Mouse (Mus musculus): ENCODE measurements around the gene Hoxb8.

Hoxb8 gene

DNA sequence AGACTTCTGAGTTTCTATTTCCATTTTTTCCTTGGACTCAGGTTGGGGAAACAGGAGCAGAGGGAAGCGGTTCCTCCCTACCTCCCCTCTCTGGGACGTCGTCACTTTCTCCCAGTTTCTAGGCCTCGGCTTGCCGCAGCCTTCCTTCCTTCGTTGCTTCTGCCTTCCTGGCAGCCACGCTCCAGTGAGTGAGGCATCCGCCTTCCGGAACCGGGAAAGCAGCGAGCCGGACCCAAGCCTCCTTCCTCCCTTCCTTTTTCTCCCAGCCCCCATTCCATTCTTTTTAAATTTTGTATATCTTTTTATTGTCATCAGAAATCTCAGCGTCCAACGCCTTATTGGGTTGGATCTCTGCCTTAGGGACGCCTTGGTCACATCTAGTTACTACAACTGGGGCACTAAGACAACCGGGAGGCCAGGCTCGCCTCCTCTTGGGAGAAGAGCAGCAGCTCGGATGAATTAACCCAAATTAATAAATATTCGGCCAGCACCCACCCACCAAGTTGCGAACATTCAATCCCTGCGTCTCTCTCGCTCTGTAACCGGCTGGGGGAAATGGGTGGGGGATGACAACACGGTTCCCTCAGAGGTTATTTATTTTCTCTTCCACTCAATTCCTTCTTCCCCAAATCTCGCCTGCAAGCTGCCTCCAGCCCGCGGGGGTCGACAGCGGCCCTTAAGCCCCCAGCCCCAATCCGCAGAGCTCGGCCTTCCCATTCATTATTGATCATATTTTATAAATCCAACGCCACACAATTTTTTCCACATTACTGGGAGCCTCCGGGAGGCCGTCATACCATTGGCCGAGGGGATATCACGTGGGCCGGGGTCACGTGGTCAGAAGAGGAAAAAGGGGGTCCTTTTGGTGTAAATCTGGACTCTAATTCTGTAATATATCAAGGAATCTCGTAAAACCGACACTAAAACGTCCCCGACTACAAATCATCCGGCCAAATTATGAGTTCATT is 4.3 kb downstream of the Hoxb8 start, which contains the start of gene Hoxb7:
Gene Hoxb7 (plus strand): TSS at position 853 of the 968 bp plus-strand sequence.
- no peak for DNase-seq (ENCODE audit: low spot score in 2 of 2)

DNA sequence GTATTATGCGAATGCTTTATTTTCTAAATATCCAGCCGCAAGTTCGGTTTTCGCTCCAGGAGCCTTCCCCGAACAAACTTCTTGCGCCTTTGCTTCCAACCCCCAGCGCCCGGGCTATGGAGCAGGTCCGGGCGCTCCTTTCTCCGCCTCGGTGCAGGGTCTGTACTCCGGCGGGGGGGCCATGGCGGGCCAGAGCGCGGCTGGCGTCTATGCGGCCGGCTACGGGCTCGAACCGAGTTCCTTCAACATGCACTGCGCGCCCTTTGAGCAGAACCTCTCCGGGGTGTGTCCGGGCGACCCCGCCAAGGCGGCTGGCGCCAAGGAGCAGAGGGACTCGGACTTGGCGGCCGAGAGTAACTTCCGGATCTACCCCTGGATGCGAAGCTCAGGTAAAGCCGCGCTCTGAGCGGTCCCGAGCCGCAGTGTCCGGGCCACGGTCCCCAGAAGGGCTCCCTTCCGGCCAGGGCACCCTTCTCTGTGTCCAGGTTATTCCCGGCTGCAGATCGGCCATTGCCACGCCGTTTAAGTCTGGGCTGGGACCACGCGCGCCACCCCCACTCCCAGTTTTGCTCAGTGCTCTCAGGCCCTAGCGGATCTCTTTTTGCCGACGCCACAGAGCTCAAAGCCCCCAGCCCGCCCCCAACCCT is 5.2 kb downstream of the Hoxb8 start:
- no peak for DNase-seq (ENCODE audit: low spot score in 2 of 2)

DNA sequence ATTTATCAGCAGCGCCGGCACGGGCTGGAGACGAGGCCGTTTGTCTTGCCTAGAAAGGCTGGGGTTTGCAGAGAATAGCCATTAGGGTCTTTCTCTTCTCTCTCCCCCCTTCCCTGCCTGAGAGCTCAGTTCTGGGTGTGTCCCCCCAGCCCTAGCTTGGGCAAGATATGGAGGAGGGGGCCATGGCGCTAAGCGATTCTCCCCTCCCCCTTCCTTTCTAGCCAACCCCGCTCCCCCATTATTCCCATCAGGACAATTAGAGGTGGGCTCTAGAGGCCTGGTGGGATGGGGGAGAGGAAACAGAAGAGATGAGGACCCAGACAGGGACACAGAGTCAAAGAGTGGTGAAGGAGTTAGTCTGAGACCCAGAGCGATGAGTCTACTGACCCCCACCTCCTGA is 5.7 kb downstream of the Hoxb8 start:
- DNase-seq (ENCODE audit: low spot score in 2 of 2) = no peak

DNA sequence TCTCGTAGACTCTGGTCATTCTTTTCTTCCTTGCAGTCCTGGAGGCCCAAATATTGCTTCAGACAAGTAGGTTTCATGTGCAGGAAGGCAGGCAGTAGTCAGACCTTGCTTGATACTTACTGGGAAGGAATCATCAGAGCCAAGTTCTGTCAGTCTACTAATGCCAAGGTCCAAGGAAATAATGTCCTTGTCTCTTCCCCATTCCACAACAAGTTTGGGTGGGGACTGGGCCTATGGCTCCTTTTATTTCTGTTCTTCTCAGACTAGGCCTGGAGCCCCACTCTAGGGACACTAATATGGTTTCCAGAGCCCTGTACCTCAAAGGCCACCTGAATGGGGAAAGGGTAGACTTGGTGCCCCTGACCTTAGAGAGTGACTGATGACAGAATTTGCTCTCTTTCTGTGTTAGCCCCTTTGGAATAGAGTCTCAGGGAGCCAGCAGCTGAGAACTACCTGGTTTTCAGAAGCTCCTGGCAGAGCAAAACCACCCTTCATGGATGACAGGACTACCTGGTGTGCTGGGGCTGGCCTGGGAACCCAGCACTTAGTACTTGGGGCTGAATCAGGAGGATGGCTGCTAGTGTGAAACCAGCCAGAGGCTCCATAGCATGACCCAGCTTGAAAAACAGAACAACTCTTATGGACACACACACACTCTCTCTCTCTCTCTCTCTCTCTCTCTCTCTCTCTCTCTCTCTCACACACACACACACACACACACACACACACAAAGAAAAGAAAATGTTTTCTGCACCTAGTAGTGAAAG is 6.9 kb downstream of the Hoxb8 start:
- no peak for DNase-seq (ENCODE audit: low spot score in 2 of 2)

DNA sequence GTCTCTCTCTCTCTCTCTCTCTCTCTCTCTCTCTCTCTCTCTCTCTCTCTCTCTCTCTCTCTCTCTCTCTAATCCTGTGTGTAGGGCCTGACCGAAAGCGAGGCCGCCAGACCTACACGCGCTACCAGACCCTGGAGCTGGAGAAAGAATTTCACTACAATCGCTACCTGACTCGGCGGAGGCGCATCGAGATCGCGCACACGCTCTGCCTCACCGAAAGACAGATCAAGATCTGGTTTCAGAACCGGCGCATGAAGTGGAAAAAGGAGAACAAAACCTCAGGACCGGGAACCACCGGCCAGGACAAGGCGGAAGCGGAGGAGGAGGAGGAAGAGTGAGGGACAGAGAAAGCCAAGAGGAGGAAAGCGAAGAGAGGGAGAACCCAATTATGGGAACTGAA is 7.6 kb downstream of the Hoxb8 start:
- DNase-seq (ENCODE audit: low spot score in 2 of 2) = no peak

DNA sequence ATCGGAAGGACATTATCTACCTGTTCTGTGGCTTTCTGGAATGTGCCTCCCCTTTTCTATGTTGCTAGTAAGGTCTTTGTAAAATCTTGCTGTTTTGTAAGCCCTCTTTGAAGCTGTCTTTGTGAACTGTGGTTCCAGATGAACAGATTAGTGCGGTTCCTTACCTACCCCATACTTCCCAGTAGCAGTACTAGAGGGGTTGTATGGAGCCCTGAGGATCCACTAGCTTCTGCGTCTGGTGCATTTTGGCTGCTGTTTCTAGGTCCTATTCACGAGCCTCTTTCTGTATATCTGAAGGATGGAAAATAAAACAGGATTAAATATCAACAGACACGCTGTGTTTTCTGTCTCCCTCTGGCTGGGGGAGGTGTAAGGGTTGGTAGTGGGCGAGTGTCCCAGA is 8.1 kb downstream of the Hoxb8 start:
- DNase-seq (ENCODE audit: low spot score in 2 of 2) = no peak

DNA sequence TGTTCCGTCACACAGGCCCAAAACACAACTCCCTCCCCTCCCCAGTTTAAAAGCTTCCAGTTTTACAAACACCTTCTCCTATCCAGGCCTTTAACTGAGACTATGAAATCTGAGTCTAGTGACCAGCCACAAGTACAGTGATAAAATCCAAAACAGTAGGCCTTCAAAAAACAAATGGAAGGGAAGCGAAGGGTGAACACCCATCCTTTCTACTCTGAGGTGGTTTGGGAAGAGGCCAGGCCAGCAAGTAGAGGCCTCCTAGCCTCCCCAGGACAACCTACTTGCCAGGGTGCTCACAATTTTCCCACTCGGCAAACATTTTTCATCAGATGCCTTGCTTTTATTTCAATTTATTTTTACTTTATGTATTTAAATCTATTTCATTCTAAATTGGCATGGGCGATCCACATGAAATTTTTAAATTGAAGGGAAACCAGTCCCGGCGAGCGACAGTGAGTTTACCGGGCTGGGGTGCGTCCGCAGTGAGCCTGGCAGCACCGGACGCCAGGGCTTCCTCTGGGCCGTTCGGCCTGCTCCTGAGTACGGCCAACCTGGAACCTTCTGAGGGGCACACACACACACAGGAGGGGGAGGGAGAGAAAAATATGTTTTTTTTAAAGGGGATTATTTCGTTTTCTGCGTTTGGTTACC is 9.1 kb downstream of the Hoxb8 start:
- no peak for DNase-seq (ENCODE audit: low spot score in 2 of 2)

DNA sequence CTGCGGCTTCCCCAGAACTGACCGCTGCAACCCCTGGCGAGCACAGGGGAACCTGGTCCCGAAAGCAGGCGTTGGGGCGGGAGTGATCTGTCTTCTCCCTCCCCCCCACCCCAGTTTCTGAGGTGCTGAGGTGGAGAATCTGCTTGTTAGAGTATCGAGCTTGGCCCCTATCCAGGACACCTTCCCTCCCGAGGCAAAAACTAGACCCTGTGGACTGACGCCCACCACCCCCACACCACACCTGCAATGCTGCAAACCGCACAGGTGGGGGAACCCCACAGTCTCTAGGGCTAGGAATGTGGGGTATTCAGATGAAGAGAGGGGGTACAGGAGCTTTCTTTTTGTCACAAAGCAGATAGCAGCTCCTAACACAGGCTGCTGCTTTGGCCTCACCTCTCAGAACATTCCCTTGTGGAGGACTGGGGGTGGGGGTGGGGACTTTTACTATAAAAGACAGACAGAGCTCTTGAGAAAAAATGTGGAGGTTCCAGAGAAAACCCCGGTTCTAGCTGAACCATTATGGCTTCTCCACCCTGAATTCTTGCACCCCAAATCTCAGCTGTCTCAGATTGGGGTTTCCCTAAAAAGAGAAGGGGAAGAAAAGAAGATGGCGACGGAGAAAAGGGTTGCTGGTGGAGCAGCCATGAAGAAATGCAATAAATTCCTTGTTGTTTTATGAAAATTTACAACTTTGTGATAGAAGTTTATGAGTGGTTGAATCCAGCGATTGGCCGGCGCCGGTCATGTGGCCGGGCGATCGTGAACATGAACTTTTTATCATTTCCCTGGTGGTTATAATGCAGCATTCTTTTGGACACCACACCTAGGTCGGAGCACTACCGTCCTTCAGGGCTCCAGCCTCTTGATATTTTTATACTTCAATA is 10.2 kb downstream of the Hoxb8 start, which contains the start of gene Hoxb6:
Gene Hoxb6 (plus strand): TSS at position 796 of the 884 bp plus-strand sequence.
- no peak for DNase-seq (ENCODE audit: low spot score in 2 of 2)

DNA sequence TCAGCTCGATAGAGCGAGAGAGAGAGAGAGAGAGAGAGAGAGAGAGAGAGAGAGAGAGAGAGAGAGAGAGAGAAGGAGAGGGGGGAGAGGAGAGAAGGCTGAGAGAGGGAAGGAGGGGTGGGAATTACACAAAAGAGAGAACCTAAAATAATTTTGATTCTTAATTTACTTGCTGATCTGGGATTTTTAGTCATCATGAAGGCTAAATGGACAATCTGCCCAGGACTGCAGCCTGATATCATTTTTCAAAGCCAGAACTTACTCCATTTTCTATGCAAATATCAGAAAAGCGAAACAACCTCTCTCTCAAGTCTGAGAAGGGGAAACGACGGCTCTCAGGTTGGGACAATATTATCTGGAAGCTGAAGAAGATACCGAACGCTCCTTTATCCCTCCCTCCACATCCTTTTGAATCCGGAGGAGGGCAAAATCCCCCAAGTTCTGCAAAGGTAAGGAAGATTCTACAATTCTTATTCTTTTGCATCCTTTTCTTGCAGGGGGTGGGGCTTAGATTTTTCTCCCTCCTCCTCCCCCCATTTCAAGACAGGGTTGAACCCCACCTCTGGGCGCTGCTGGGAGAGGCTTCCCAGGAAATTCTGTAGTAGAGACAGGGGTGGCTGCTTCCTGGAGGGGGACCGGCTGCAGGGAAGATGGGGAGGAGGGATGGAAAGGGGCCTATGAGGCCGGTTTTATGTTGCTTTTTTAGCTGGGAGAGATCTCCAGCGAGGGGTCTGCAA is 11.0 kb downstream of the Hoxb8 start:
- no peak for DNase-seq (ENCODE audit: low spot score in 2 of 2)

DNA sequence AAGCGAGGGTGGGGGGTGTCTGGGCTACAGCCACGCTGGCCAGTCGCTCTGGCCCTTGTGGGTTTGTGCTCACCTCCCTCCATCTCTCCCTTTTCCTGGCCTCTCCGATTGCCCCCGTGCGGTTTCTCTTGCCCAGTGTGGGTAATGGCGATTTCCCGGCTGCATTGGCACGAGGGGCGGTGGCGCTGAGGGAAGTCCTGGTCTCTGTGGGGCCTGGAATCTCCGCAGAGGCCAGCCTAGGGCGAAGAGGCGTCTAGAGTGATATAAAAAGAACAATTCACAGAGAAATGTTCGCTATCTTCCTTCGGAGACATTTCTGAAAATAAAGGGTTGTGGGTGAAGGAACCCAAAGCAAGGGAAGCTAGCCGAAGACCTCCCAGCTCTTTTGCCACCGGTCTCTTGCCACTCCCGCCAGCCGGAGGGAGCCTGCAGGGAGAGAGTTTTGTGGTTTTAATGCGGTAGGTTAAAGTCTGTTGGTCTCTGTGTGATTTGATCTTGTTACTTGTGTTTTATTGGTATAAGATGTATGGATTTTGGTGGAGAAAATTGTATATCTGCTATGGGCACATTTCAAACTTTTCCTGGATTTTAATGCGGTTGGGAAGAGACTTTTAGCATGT is 11.7 kb downstream of the Hoxb8 start:
- no peak for DNase-seq (ENCODE audit: low spot score in 2 of 2)

DNA sequence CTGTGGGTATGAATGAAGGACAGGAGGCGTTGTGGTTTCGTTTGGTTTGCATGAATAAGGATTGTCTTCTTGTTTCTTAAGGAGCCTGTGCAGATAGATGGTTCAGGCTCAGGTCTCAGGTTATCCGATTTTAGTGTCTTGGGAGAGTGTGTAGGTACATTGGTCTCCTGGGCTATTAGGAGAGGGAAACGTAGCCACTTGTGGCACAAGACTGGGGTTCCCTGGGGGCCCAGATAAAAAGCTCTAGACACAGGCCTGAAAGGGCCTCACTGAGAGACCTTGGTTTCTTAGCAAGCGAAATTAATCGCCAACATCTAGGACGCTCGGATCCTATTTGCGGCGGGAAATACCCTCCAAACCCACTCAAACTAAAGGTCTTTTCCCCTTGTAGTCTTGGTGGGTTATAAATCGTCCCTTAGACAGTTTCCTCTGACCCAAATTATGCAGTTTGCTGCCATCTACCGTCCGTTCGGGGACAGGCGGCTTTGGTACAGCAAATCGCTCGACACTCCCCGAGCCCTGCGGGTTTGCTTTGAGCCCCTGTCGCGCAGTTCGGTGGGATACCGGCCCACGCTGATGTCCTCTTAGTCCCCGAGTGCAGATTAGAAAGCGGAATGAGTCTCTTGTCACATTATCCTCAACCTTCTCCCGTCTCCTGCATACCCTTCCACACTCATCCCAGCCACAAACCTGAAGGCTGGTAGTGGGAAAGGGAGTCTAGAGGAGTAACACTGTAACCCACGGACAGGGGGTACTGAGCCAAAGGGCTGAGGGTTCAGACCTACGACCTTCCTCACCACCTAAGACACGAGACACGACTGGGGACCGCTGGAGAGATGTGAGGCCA is 12.8 kb downstream of the Hoxb8 start:
- peak in 1 of 2 experiments; percentile 35 for DNase-seq (ENCODE audit: low spot score in 2 of 2)

DNA sequence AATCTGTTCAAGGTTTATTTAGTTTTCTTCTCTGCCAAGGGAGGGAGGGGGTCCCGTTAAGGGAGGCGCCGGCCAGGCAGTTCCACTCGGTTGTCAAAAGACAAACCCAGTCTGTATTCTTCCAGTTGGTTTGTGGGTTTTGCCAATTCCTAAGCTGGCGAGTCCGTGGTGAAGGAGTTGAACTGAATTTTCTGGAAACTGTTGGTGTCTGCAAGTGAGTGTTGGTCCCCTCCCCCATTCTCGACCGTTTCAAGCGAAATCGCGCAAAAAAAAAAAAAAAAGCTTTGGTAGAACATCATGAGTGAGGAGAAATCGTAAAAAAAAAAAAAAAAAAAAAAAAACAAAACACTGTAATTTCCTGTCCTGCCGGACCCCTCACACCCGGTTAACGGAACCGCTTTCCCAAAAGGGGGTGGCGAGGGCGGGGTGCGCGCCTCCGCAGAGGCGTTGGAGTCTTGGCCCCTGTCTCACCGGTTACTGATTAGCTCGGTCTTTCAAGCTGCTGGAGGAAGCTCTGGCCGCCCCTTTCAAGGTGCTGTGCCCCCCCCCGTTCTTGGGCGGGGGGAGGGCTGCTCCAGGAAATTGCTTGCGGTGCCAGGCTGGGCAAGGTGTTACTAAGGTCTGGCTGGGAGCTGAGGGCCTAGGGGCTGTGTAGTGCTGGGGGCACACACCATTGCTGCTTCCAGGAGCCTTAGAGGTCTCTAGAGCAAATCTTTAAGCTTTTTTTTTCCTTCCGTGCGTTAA is 13.6 kb downstream of the Hoxb8 start:
- DNase-seq (ENCODE audit: low spot score in 2 of 2) = no peak

DNA sequence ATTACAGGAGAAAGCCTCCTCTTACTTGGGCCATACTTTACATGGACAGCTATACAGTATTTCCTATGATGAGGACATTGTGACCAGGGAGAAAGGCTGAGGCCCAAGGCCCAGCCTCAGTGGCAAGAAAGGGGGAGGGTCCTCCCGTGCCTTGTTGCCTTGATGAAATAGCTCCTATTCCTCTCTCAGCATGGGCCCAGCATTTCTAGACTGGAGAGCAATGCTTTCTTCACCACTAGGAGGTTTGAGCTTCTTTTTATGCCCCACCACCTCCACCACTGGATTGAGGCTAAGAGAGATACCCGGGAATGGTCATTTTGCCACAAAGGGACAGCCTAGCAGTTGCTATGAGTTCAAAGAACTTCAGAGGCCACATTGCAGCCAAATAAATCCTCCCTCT is 15.3 kb downstream of the Hoxb8 start:
- no peak for DNase-seq (ENCODE audit: low spot score in 2 of 2)

DNA sequence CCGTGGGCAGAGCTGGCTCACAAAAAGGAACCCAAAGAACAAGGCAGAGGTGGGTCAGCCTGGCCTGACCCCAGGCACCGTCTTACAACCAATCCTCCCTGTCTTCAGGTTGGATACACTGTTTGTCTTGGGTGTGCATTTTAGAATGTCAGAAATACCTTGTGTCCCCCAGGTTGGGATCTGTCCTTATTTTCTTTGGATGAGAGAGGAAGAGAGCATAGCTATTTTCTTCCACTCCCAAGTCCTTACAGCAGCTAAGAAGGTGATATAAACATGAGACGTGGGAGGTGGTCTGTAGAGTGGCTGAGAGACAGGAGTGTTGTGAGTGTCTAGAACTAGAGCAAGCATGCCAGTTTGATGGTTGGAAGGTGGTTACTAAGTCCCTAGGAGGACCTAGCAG is 15.7 kb downstream of the Hoxb8 start:
- DNase-seq (ENCODE audit: low spot score in 2 of 2) = no peak

DNA sequence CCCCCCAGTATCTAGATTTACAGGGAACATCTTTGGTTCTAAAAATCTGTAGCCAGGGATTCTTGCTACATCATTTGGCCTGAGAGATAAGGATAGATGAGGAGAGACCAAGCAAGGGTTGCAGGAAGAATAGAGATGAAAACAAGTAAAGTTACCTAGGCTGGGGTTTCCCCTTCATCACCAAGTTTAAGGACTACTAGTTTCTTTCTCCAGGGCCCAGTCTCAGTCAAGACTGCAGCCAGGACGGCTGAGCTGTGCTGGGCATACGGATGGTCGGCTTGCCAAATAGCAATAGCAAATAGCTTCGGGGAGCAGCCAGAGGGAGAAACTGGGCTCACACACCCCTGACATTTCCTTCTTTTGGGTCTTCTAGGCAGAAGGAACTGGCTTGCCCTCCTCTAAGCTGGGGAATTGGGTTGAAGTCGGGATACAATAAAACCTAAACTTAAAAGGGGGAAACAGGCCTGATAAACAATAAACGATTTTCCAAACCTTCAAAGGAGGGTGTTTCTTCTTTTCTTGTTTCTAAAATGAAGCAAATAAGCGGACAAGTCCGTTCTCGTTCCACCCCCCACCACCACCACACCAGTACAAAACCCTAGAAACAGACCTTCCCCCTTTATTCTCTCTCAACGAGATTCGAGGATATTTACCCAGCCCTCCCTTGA is 16.4 kb downstream of the Hoxb8 start:
- no peak for DNase-seq (ENCODE audit: low spot score in 2 of 2)

DNA sequence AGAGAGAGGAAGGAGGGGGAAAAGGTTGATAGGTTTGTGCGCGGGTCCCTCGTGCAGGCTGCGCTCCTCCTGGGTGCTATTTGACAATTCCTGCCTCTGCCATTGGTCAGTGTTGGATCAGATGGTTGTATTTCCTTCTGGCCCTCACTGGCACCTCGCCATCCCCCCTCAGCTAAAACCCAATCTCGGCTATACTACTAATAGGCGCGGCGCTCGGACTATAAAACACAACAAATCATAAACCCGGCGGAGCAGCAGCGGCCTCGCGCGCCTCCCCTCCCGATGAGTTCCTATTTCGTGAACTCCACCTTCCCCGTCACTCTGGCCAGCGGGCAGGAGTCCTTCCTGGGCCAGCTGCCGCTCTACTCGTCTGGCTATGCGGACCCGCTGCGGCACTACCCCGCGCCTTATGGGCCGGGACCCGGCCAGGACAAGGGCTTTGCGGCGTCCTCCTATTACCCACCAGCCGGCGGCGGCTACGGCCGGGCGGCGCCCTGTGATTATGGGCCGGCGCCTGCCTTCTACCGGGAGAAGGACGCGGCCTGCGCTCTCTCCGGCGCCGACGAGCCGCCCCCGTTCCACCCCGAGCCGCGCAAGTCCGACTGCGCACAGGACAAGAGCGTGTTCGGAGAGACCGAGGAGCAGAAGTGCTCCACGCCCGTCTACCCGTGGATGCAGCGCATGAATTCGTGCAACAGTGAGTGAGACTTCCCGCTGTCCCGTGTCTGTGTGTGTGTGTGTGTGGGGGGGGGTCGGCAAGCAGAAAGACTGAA is 17.4 kb downstream of the Hoxb8 start:
- DNase-seq (ENCODE audit: low spot score in 2 of 2) = no peak

DNA sequence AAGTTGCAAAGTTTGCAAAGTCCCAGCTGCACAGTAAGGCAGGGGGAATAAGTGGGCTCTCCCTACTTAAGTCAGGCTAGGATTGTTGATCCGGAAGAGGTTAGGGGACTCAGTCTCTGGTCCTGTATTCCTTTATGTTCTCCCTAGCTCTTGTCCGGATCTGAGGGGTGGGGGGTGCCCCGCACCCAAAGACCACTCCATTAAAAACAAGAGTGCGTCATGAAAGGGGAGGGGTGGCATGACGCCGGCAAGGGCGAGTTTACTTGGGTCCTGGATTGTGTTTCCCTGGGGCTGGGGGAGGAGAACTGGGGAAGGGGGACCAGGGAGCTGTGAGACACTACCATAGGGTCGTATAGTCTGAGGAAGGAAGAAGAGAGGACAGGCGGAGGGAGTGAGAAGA is 18.1 kb downstream of the Hoxb8 start:
- DNase-seq (ENCODE audit: low spot score in 2 of 2) = no peak
